Mouse (Mus musculus) embryonic fibroblast, embryonic 13.5 days (primary cell): ENCODE measurements at regions not wholly inside any gene's neighbourhood (a gene's known extent, or its start where the extent isn't known, plus 50 kb on each side); places are given as distances from the start of the nearest gene placed in this dataset.

Source experiments
- CTCF ChIP-seq: IDR thresholded peaks from 2 replicates; pipeline ENCODE4 v1.5.1; 2011; ENCODE audit warnings: mild to moderate bottlenecking, control low read depth, low read length, moderate library complexity, borderline replicate concordance; ENCODE audit not compliant: insufficient read depth
- POLR2A ChIP-seq: IDR thresholded peaks from 2 replicates; pipeline ENCODE4 v1.6.1; 2011; ENCODE audit warnings: low read depth, mild to moderate bottlenecking, control low read depth, low read length, moderate library complexity

DNA sequence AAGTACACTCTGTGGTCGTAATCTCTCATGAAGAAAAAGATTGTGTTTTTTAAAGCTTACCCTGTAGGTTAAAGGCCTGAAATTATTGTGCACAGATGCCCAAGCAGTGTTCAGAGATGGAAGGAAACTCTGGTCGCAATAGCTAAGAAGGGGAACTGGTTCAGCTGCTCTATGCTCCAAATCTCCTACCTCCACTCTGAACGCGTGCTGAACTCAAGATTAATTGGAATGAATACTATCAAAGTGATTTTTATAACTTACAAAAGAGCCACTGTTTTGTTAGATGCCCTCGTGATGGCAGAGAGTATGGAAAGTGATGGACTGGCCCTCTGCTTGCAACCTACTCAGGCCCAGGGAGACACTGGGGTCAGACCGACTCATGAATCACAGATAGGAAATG lies 272.6 kb downstream of the Ptprc start:
- TF ChIP-seq CTCF (no peak), POLR2A (no peak)
